Mouse (Mus musculus): ENCODE measurements around the gene Lmbr1l. TPM values are rescaled to one million over a fixed set of nuclear protein-coding genes. Genes with fewer than 3 reads are reported as not detected.
"Not testable (repeated sequence)": the region's sequence is repeated elsewhere in the genome, so short reads cannot be mapped to it uniquely, and the experiment has no call there.

The Lmbr1l gene
- total and polyA plus RNA-seq, 3 experiments, result 7.0 to 17.3 TPM; not detected in 1

- Histone ChIP-seq H3K9ac (ENCODE audit: control insufficient read depth, low read depth, low read length, poor library complexity, severe bottlenecking) (peak overlapping the region; percentile 86), H3K36me3 (ENCODE audit: control insufficient read depth in 1 of 2, insufficient read depth in 2 of 2, low read length in 2 of 2) (peaks cover 2 to 12% of the 10 kb centered on the region in 2 experiments; a peak in 3 of 4 replicates), H3K4me3 (ENCODE audit: control insufficient read depth in 1 of 2, insufficient read depth in 1 of 2, low read depth in 2 of 2, low read length in 2 of 2) (peak overlapping the region; percentile 61 to 83), H3K27ac (ENCODE audit: control insufficient read depth, low read depth, low read length) (peak overlapping the region; percentile 93), H3K79me2 (ENCODE audit: control insufficient read depth, insufficient read depth, low read length, poor library complexity) (peaks cover 21% of the 10 kb centered on the region)
- not testable (repeated sequence) for H3K4me1 ChIP-seq (ENCODE audit: control insufficient read depth in 1 of 2, insufficient read depth in 2 of 2, low read length in 2 of 2); H3K27me3 ChIP-seq (ENCODE audit: control insufficient read depth in 1 of 2, insufficient read depth in 2 of 2, low read length in 2 of 2); H3K9me3 ChIP-seq (replicated peaks; ENCODE audit: insufficient read depth, low read length)
- TF ChIP-seq MAZ (IDR thresholded peaks at IDR 0.05; ENCODE audit: low read depth, low read length) (0 out of 2 replicates have a peak, but pooled peaks have one; percentile 56), BHLHE40 (IDR thresholded peaks at IDR 0.05; ENCODE audit: borderline replicate concordance, low read depth, low read length) (peak; percentile 12; the same call in 1 of the 2 replicates), USF1 (IDR thresholded peaks at IDR 0.05; ENCODE audit: low read depth, low read length) (peak; percentile 69), SIN3A (IDR thresholded peaks at IDR 0.05; ENCODE audit: low read length) (peak; percentile 18), HCFC1 (IDR thresholded peaks at IDR 0.05; ENCODE audit: low read depth, low read length) (0 out of 2 replicates have a peak, but pooled peaks have one; percentile 11), ETS1 (IDR thresholded peaks at IDR 0.05; ENCODE audit: low read depth, low read length) (peak; percentile 44; the same call in 1 of the 2 replicates), MYC (IDR thresholded peaks at IDR 0.05; ENCODE audit: low read depth, low read length) (peak; percentile 88), SMC3 (IDR thresholded peaks at IDR 0.05; ENCODE audit: low read depth, low read length) (peak; percentile 30; the same call in 1 of the 2 replicates), MAX (IDR thresholded peaks at IDR 0.05; ENCODE audit: low read length) (peak; percentile 91), MXI1 (IDR thresholded peaks at IDR 0.05; ENCODE audit: low read depth, low read length) (peak; percentile 95)
- peak; percentile 65 for DNase-seq (ENCODE audit: low read depth, low spot score)
Measured at GRCm38 (mm10) chr15:98933004-98933671, 15.1 kb upstream of the Lmbr1l start.

- H3K9ac ChIP-seq (ENCODE audit: control insufficient read depth, low read depth, low read length, poor library complexity, severe bottlenecking), result no peak overlapping the region
- peaks cover 2 to 5% of the 10 kb centered on the region in 2 experiments; a peak in 3 of 4 replicates for H3K36me3 ChIP-seq (ENCODE audit: control insufficient read depth in 1 of 2, insufficient read depth in 2 of 2, low read length in 2 of 2)
- TF ChIP-seq POLR2A (IDR thresholded peaks at IDR 0.05; ENCODE audit: control insufficient read depth in 1 of 2, insufficient read depth in 1 of 2, low read depth in 1 of 2, low read length in 2 of 2, poor library complexity in 1 of 2) (peak in 1 of 2 experiments; percentile 19; a peak in 2 of 4 replicates), SIN3A (IDR thresholded peaks at IDR 0.05; ENCODE audit: low read length) (no peak), BHLHE40 (IDR thresholded peaks at IDR 0.05; ENCODE audit: borderline replicate concordance, low read depth, low read length) (no peak), EP300 (IDR thresholded peaks at IDR 0.05; ENCODE audit: low read depth in 1 of 2, low read length in 2 of 2) (no peak), MYC (IDR thresholded peaks at IDR 0.05; ENCODE audit: low read depth, low read length) (0 out of 2 replicates have a peak, but pooled peaks have one; percentile 39), MAZ (IDR thresholded peaks at IDR 0.05; ENCODE audit: low read depth, low read length) (no peak), KAT2A (conservative IDR thresholded peaks at IDR 0.05; ENCODE audit: low read depth, low read length) (no peak), E2F4 (IDR thresholded peaks at IDR 0.05; ENCODE audit: borderline replicate concordance, low read depth, low read length) (no peak), ELF1 (IDR thresholded peaks at IDR 0.05; ENCODE audit: low read depth, low read length) (no peak), SMC3 (IDR thresholded peaks at IDR 0.05; ENCODE audit: low read depth, low read length) (peak; percentile 24; the same call in 1 of the 2 replicates), ZMIZ1 (IDR thresholded peaks at IDR 0.05; ENCODE audit: low read depth, low read length) (peak; percentile 76)
- DNase-seq (ENCODE audit: low read depth, low spot score), result no peak
- H3K79me2 ChIP-seq (ENCODE audit: control insufficient read depth, insufficient read depth, low read length, poor library complexity), result peaks cover 21% of the 10 kb centered on the region
- no peak overlapping the region for H3K4me3 ChIP-seq (ENCODE audit: control insufficient read depth in 1 of 2, insufficient read depth in 1 of 2, low read depth in 2 of 2, low read length in 2 of 2)
- no peak overlapping the region for H3K27ac ChIP-seq (ENCODE audit: control insufficient read depth, low read depth, low read length)
- no peaks in the 10 kb centered on the region for H3K9me3 ChIP-seq (replicated peaks; ENCODE audit: insufficient read depth, low read length)
- peaks cover 2 to 3% of the 10 kb centered on the region in 2 experiments; a peak in 3 of 4 replicates for H3K4me1 ChIP-seq (ENCODE audit: control insufficient read depth in 1 of 2, insufficient read depth in 2 of 2, low read length in 2 of 2)
- H3K27me3 ChIP-seq (ENCODE audit: control insufficient read depth in 1 of 2, insufficient read depth in 2 of 2, low read length in 2 of 2), result no peaks in the 10 kb centered on the region
Measured at GRCm38 (mm10) chr15:98930998-98931397, 13.0 kb upstream of the Lmbr1l start.

Measured in MEL (cell line).